Mouse (Mus musculus): ENCODE results near the gene Cdh1. TPM values are rescaled to one million over a fixed set of nuclear protein-coding genes. Genes with fewer than 3 reads are reported as not detected.
"Not testable (repeated sequence)": the region's sequence is repeated elsewhere in the genome, so short reads cannot be mapped to it uniquely, and the experiment has no call there.

Cdh1 gene
- polyA plus RNA-seq (2012; rRNA removed) = 0.97 and 1.3 TPM in 2 replicates

GRCm38 (mm10) chr8:106603131-106603819 is at the start of gene Cdh1:
TSS of gene Cdh1 (plus strand) at chr8:106603351.
- peak in 1 of 2 experiments; percentile 2 for DNase-seq (ENCODE audit: extremely low spot score in 1 of 2, low spot score in 1 of 2)

GRCm38 (mm10) chr8:106554011-106554410 is 49.1 kb upstream of the Cdh1 start:
- no peak for DNase-seq (ENCODE audit: extremely low spot score in 1 of 2, low spot score in 1 of 2)

- DNase-seq (ENCODE audit: extremely low spot score in 1 of 2, low spot score in 1 of 2) = no peak
Observed at GRCm38 (mm10) chr8:106556068-106556645, 47.0 kb upstream of the Cdh1 start.

- DNase-seq (ENCODE audit: extremely low spot score in 1 of 2, low spot score in 1 of 2) = no peak
Observed at GRCm38 (mm10) chr8:106559844-106560243, 43.3 kb upstream of the Cdh1 start.

- DNase-seq (ENCODE audit: extremely low spot score in 1 of 2, low spot score in 1 of 2) = peak in 1 of 2 experiments; percentile 23
Observed at GRCm38 (mm10) chr8:106561097-106561865, 41.9 kb upstream of the Cdh1 start.

- DNase-seq (ENCODE audit: extremely low spot score in 1 of 2, low spot score in 1 of 2) = no peak
Observed at GRCm38 (mm10) chr8:106563691-106564182, 39.4 kb upstream of the Cdh1 start.

- DNase-seq (ENCODE audit: extremely low spot score in 1 of 2, low spot score in 1 of 2) = no peak
Observed at GRCm38 (mm10) chr8:106569006-106569405, 34.1 kb upstream of the Cdh1 start.

GRCm38 (mm10) chr8:106570386-106570785 is 32.8 kb upstream of the Cdh1 start:
- DNase-seq (ENCODE audit: extremely low spot score in 1 of 2, low spot score in 1 of 2) = no peak

GRCm38 (mm10) chr8:106571551-106572172 is 31.5 kb upstream of the Cdh1 start:
- DNase-seq (ENCODE audit: extremely low spot score in 1 of 2, low spot score in 1 of 2) = no peak

GRCm38 (mm10) chr8:106572175-106572574 is 31.0 kb upstream of the Cdh1 start:
- DNase-seq (ENCODE audit: extremely low spot score in 1 of 2, low spot score in 1 of 2) = not testable (repeated sequence)

- not testable (repeated sequence) for DNase-seq (ENCODE audit: extremely low spot score in 1 of 2, low spot score in 1 of 2)
Observed at GRCm38 (mm10) chr8:106573168-106573567, 30.0 kb upstream of the Cdh1 start, which contains the start of gene Gm10073. TSS of gene Gm10073 (minus strand) at chr8:106573461.

GRCm38 (mm10) chr8:106574283-106574682 is 28.9 kb upstream of the Cdh1 start:
- DNase-seq (ENCODE audit: extremely low spot score in 1 of 2, low spot score in 1 of 2) = no peak

GRCm38 (mm10) chr8:106576849-106577555 is 26.1 kb upstream of the Cdh1 start:
- DNase-seq (ENCODE audit: extremely low spot score in 1 of 2, low spot score in 1 of 2) = no peak

- DNase-seq (ENCODE audit: extremely low spot score in 1 of 2, low spot score in 1 of 2) = no peak
Observed at GRCm38 (mm10) chr8:106579510-106579909, 23.6 kb upstream of the Cdh1 start.

GRCm38 (mm10) chr8:106581344-106582088 is 21.6 kb upstream of the Cdh1 start:
- DNase-seq (ENCODE audit: extremely low spot score in 1 of 2, low spot score in 1 of 2) = no peak

GRCm38 (mm10) chr8:106584942-106585670 is 18.0 kb upstream of the Cdh1 start:
- DNase-seq (ENCODE audit: extremely low spot score in 1 of 2, low spot score in 1 of 2) = no peak

GRCm38 (mm10) chr8:106585671-106586037 is 17.5 kb upstream of the Cdh1 start:
- DNase-seq (ENCODE audit: extremely low spot score in 1 of 2, low spot score in 1 of 2) = no peak

- no peak for DNase-seq (ENCODE audit: extremely low spot score in 1 of 2, low spot score in 1 of 2)
Observed at GRCm38 (mm10) chr8:106586896-106587295, 16.3 kb upstream of the Cdh1 start.
